Mouse (Mus musculus): ENCODE measurements around the gene Mob1a. TPM values are rescaled to one million over a fixed set of nuclear protein-coding genes. Genes with fewer than 3 reads are reported as not detected.

Mob1a gene
- polyA plus RNA-seq, 1 experiment from 2014 or later, result 22.3 TPM

- H3K9ac ChIP-seq (replicated peaks; ENCODE audit: low read depth, low read length), result no peak overlapping the region
- no peak for ATAC-seq (ENCODE audit: low read depth)
- no peak overlapping the region for H3K4me2 ChIP-seq (ENCODE audit: low read depth, low read length)
- no peak overlapping the region for H3K27ac ChIP-seq (ENCODE audit: low read depth, low read length)
- H3K4me1 ChIP-seq (ENCODE audit: control insufficient read depth, insufficient read depth, low read length), result no peaks in the 10 kb centered on the region
- no peak overlapping the region for H3K4me3 ChIP-seq (ENCODE audit: low read depth, low read length)
- H3K36me3 ChIP-seq (ENCODE audit: control insufficient read depth, insufficient read depth, low read length), result peaks cover 24% of the 10 kb centered on the region; the same call in 1 of the 2 replicates
- no peaks in the 10 kb centered on the region for H3K9me3 ChIP-seq (ENCODE audit: control insufficient read depth, low read length)
- 92% methylated on average over 12 of the region's 12 CpGs for WGBS
- no peaks in the 10 kb centered on the region for H3K27me3 ChIP-seq (ENCODE audit: control insufficient read depth, insufficient read depth, low read length)
These were observed 37.3 kb downstream of the Mob1a start for GRCm38 (mm10) chr6:83363075-83363474.

GRCm38 (mm10) chr6:83370316-83370965, 44.6 kb downstream of the Mob1a start:
- H3K4me1 ChIP-seq (ENCODE audit: control insufficient read depth, insufficient read depth, low read length), result no peaks in the 10 kb centered on the region
- no peak overlapping the region for H3K4me2 ChIP-seq (ENCODE audit: low read depth, low read length)
- no peak overlapping the region for H3K9ac ChIP-seq (replicated peaks; ENCODE audit: low read depth, low read length)
- WGBS, result 94% methylated on average over 21 of the region's 21 CpGs
- no peak for ATAC-seq (ENCODE audit: low read depth)
- peaks cover 87% of the 10 kb centered on the region for H3K36me3 ChIP-seq (ENCODE audit: control insufficient read depth, insufficient read depth, low read length)
- no peak overlapping the region for H3K4me3 ChIP-seq (ENCODE audit: low read depth, low read length)
- no peaks in the 10 kb centered on the region for H3K27me3 ChIP-seq (ENCODE audit: control insufficient read depth, insufficient read depth, low read length)
- H3K27ac ChIP-seq (ENCODE audit: low read depth, low read length), result no peak overlapping the region
- H3K9me3 ChIP-seq (ENCODE audit: control insufficient read depth, low read length), result no peaks in the 10 kb centered on the region

- Histone ChIP-seq H3K4me1 (ENCODE audit: control insufficient read depth, insufficient read depth, low read length) (no peaks in the 10 kb centered on the region), H3K4me2 (ENCODE audit: low read depth, low read length) (no peak overlapping the region), H3K9me3 (ENCODE audit: control insufficient read depth, low read length) (no peaks in the 10 kb centered on the region), H3K4me3 (ENCODE audit: low read depth, low read length) (no peak overlapping the region), H3K27me3 (ENCODE audit: control insufficient read depth, insufficient read depth, low read length) (no peaks in the 10 kb centered on the region), H3K36me3 (ENCODE audit: control insufficient read depth, insufficient read depth, low read length) (peaks cover 93% of the 10 kb centered on the region), H3K27ac (ENCODE audit: low read depth, low read length) (no peak overlapping the region), H3K9ac (replicated peaks; ENCODE audit: low read depth, low read length) (no peak overlapping the region)
- 83% methylated on average over 3 of the region's 3 CpGs for WGBS
- ATAC-seq (ENCODE audit: low read depth), result no peak
These were observed 45.5 kb downstream of the Mob1a start for GRCm38 (mm10) chr6:83371350-83371749.

- ATAC-seq (ENCODE audit: low read depth), result no peak
- Histone ChIP-seq H3K9me3 (ENCODE audit: control insufficient read depth, low read length) (no peaks in the 10 kb centered on the region), H3K4me3 (ENCODE audit: low read depth, low read length) (no peak overlapping the region), H3K4me1 (ENCODE audit: control insufficient read depth, insufficient read depth, low read length) (no peaks in the 10 kb centered on the region), H3K36me3 (ENCODE audit: control insufficient read depth, insufficient read depth, low read length) (peaks cover 95% of the 10 kb centered on the region), H3K27ac (ENCODE audit: low read depth, low read length) (no peak overlapping the region), H3K9ac (replicated peaks; ENCODE audit: low read depth, low read length) (no peak overlapping the region), H3K27me3 (ENCODE audit: control insufficient read depth, insufficient read depth, low read length) (no peaks in the 10 kb centered on the region), H3K4me2 (ENCODE audit: low read depth, low read length) (no peak overlapping the region)
- 88% methylated on average over 9 of the region's 9 CpGs for WGBS
These were observed 48.0 kb downstream of the Mob1a start for GRCm38 (mm10) chr6:83373704-83374300.

- Histone ChIP-seq H3K27me3 (ENCODE audit: control insufficient read depth, insufficient read depth, low read length) (no peaks in the 10 kb centered on the region), H3K27ac (ENCODE audit: low read depth, low read length) (no peak overlapping the region), H3K36me3 (ENCODE audit: control insufficient read depth, insufficient read depth, low read length) (peaks cover 34% of the 10 kb centered on the region), H3K4me1 (ENCODE audit: control insufficient read depth, insufficient read depth, low read length) (no peaks in the 10 kb centered on the region), H3K9ac (replicated peaks; ENCODE audit: low read depth, low read length) (no peak overlapping the region), H3K4me3 (ENCODE audit: low read depth, low read length) (no peak overlapping the region), H3K4me2 (ENCODE audit: low read depth, low read length) (no peak overlapping the region), H3K9me3 (ENCODE audit: control insufficient read depth, low read length) (no peaks in the 10 kb centered on the region)
- no peak for ATAC-seq (ENCODE audit: low read depth)
- 90% methylated on average over 10 of the region's 10 CpGs for WGBS
These were observed 56.0 kb downstream of the Mob1a start for GRCm38 (mm10) chr6:83381510-83382491.

GRCm38 (mm10) chr6:83385569-83386090, 59.8 kb downstream of the Mob1a start:
- Histone ChIP-seq H3K36me3 (ENCODE audit: control insufficient read depth, insufficient read depth, low read length) (peaks cover 6% of the 10 kb centered on the region; the same call in 1 of the 2 replicates), H3K27me3 (ENCODE audit: control insufficient read depth, insufficient read depth, low read length) (no peaks in the 10 kb centered on the region), H3K4me2 (ENCODE audit: low read depth, low read length) (no peak overlapping the region), H3K9me3 (ENCODE audit: control insufficient read depth, low read length) (no peaks in the 10 kb centered on the region), H3K4me3 (ENCODE audit: low read depth, low read length) (no peak overlapping the region), H3K27ac (ENCODE audit: low read depth, low read length) (no peak overlapping the region), H3K9ac (replicated peaks; ENCODE audit: low read depth, low read length) (no peak overlapping the region), H3K4me1 (ENCODE audit: control insufficient read depth, insufficient read depth, low read length) (no peaks in the 10 kb centered on the region)
- ATAC-seq (ENCODE audit: low read depth), result no peak
- WGBS, result 95% methylated on average over 9 of the region's 9 CpGs

- Histone ChIP-seq H3K9me3 (ENCODE audit: control insufficient read depth, low read length) (no peaks in the 10 kb centered on the region), H3K4me3 (ENCODE audit: low read depth, low read length) (no peak overlapping the region), H3K27me3 (ENCODE audit: control insufficient read depth, insufficient read depth, low read length) (no peaks in the 10 kb centered on the region), H3K27ac (ENCODE audit: low read depth, low read length) (no peak overlapping the region), H3K4me1 (ENCODE audit: control insufficient read depth, insufficient read depth, low read length) (no peaks in the 10 kb centered on the region), H3K36me3 (ENCODE audit: control insufficient read depth, insufficient read depth, low read length) (peaks cover 12% of the 10 kb centered on the region; the same call in 1 of the 2 replicates), H3K9ac (replicated peaks; ENCODE audit: low read depth, low read length) (no peak overlapping the region), H3K4me2 (ENCODE audit: low read depth, low read length) (no peak overlapping the region)
- 85% methylated on average over 8 of the region's 8 CpGs for WGBS
- no peak for ATAC-seq (ENCODE audit: low read depth)
These were observed 66.5 kb downstream of the Mob1a start for GRCm38 (mm10) chr6:83392166-83392780.
